Mouse (Mus musculus) heart, postnatal 0 days (tissue): ENCODE results near the gene Gm17655.

Experiments
- CTCF ChIP-seq: IDR thresholded peaks from 2 replicates; pipeline ENCODE4 v1.5.1; 2016; ENCODE audit warnings: antibody characterized with exemption, control low read depth, low read depth
- EP300 ChIP-seq: IDR thresholded peaks from 2 replicates; pipeline ENCODE4 v1.6.1; 2016; ENCODE audit warnings: antibody characterized with exemption, low read depth

GRCm38 (mm10) chr5:110094847-110095213 lies 22.5 kb upstream of the Gm17655 start:
- TF ChIP-seq CTCF (no peak), EP300 (no peak)
